Mouse (Mus musculus): Measurements from ENCODE around the gene Hsf3. TPM values are rescaled to one million over a fixed set of nuclear protein-coding genes. Genes with fewer than 3 reads are reported as not detected.
"Not testable (repeated sequence)": the region's sequence is repeated elsewhere in the genome, so short reads cannot be mapped to it uniquely, and the experiment has no call there.

The Hsf3 gene
- polyA plus RNA-seq (2015; fragmentation: Nextera tagmentation; extraction: Ambion mirVana): 0.13 TPM in 1 of 2 replicates, not detected in the other

DNA sequence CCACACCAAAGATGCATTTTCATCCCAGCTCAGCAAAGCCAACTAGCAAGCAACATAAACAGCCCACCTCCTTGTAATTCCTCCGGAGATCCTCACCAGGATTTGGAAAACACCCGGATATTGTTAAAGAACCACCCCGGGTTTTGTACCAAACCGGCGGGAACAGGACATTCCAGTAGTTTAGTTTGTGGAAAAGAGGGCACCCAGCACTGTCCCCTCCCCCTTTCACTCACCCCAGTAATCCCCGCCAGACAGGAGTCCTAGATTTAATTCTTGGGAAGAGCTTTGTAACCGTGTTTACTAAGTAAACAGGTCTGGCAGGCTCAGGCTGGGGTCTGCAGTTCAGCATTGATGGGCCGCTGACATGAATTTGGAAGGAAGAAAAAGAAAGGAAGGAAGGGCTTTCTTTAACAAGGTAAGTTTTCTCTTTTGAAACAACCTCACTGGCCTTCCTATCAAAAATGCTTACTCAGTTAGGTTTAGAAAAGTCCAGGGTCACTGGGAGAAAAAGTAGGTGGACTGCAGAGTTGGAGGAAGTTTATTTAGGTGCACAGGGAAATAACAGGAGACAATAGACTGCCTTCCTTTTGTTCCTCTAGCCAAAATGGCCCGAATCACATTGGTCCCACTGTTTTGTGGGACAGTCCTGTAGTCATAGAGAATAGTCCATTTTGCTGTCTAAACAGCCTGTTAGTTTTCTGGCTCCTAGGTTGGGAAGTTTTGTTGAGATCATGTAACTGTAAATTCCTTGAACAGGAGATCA lies at the start of gene Hsf3:
Gene Hsf3 (minus strand): TSS at position 94 of the 763 bp plus-strand sequence.
- Histone ChIP-seq H3K4me3 (peak within 1 kb of the TSS; percentile 51), H3K4me2 (peak within 1 kb of the TSS; percentile 61), H3K27me3 (replicated peaks) (no peaks in the 10 kb centered on the region), H3K9me3 (no peaks in the 10 kb centered on the region), H3K4me1 (no peaks in the 10 kb centered on the region), H3K36me3 (no peaks in the 10 kb centered on the region), H3K9ac (peak within 1 kb of the TSS; percentile 67), H3K27ac (replicated peaks) (no peak within 1 kb of the TSS)
- 15% methylated on average over 9 of the region's 9 CpGs for WGBS
- ATAC-seq (ENCODE audit: extremely low read depth, insufficient number of reproducible peaks, low FRiP score, low TSS enrichment): no peak

DNA sequence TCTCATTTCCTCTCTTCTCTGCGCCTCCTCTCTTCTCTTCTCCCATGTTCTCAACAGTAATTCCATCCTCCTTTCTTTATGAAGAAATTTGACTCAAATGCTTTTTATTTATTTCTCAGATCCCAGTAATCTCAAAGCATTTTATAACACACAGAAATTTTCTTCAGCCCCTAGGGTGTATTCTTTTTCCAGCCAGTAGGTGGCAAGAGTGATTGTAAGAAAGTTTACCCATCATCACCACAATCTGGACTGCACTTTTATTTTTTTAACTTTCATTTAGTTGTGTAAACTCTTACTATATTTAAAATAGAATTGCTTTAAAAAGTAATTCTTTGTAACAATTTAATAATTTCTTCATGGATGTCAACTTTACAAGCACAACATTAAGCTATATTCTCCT lies 45.5 kb upstream of the Hsf3 start:
- no peak for ATAC-seq (ENCODE audit: extremely low read depth, insufficient number of reproducible peaks, low FRiP score, low TSS enrichment)
- Histone ChIP-seq H3K36me3 (no peaks in the 10 kb centered on the region), H3K4me3 (no peak overlapping the region), H3K27me3 (replicated peaks) (no peaks in the 10 kb centered on the region), H3K4me1 (no peaks in the 10 kb centered on the region), H3K27ac (replicated peaks) (no peak overlapping the region), H3K9ac (no peak overlapping the region), H3K9me3 (no peaks in the 10 kb centered on the region), H3K4me2 (no peak overlapping the region)
- WGBS: 38% methylated on average over 1 of the region's 1 CpGs

- Histone ChIP-seq H3K9me3 (no peaks in the 10 kb centered on the region), H3K4me1 (no peaks in the 10 kb centered on the region), H3K36me3 (no peaks in the 10 kb centered on the region), H3K27ac (replicated peaks) (no peak within 1 kb of the TSS), H3K9ac (peak within 1 kb of the TSS; percentile 67; the same call in 1 of the 2 replicates), H3K4me3 (peak within 1 kb of the TSS; percentile 51), H3K27me3 (replicated peaks) (no peaks in the 10 kb centered on the region), H3K4me2 (peak within 1 kb of the TSS; percentile 61)
- WGBS: 58% methylated on average over 2 of the region's 2 CpGs
- no peak for ATAC-seq (ENCODE audit: extremely low read depth, insufficient number of reproducible peaks, low FRiP score, low TSS enrichment)
Observed at GRCm38 (mm10) chrX:96455149-96455548, 945 bp downstream of the Hsf3 start, which contains the start of gene Heph. Heph (plus strand) TSS chrX:96455359.

DNA sequence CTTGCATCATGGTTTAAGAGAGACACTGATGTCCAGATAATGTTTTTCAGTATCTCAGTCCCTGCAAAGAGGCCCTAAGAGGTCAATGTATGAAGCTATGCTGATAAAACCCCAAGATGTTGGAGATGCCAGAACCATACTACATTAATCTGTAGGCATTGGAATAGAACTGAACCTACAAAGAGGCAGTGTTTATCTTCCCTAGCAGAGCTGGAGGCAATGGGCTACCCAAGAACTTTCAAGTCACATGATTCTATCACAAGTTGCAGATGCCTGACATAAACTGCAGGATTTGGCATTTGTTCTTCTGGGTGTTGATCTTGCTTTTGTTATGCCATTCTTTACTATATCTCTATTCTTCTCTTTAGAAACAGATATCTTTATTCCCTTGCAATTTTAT lies 36.7 kb downstream of the Hsf3 start:
- H3K4me3 ChIP-seq: no peak overlapping the region
- no peak overlapping the region for H3K4me2 ChIP-seq
- no peak overlapping the region for H3K9ac ChIP-seq
- H3K9me3 ChIP-seq: no peaks in the 10 kb centered on the region
- H3K36me3 ChIP-seq: no peaks in the 10 kb centered on the region
- no peak overlapping the region for H3K27ac ChIP-seq (replicated peaks)
- ATAC-seq (ENCODE audit: extremely low read depth, insufficient number of reproducible peaks, low FRiP score, low TSS enrichment): no peak
- H3K27me3 ChIP-seq (replicated peaks): no peaks in the 10 kb centered on the region
- H3K4me1 ChIP-seq: no peaks in the 10 kb centered on the region

DNA sequence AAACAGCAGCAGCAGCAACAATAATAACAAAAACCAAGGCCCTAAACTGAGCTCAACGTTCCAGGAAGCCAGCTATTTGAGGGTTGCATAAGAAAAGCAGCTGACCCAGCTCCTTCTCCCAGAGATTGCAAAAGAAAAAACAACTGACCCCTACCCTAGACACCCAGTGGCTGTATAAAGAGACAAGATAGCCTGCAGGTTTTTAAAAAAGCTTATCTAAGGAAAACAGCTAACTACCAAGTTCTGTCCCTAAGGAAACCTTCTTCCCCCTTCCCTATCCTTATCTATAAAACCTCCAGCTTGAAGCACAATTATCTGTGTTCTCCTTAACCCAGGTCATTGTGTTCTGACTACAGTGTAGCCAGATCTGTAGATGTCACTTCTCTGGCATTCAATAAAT lies 38.4 kb downstream of the Hsf3 start:
- ATAC-seq (ENCODE audit: extremely low read depth, insufficient number of reproducible peaks, low FRiP score, low TSS enrichment): no peak
- no peak overlapping the region for H3K27ac ChIP-seq (replicated peaks)
- WGBS: 29% methylated on average over 1 of the region's 1 CpGs

DNA sequence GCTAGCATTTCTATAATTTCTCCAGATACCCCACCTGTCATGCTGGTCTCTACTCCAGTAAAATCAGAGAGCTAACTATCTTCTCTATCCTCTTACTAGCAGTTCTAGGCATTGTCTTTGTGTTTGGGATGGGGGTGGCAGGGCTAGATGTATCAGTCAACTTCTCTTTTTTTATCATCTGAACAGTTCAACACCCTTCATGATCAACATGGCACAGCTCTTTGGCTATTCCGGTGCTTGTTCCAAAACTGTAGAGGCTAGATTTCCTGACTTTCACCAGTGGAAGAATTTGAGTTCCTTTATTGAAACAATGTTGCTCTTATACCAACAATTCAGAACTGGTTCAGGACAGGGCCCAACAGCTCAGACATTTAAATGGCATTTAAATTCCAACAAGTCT lies 39.1 kb downstream of the Hsf3 start:
- H3K27ac ChIP-seq (replicated peaks): no peak overlapping the region
- no peak overlapping the region for H3K9ac ChIP-seq
- no peaks in the 10 kb centered on the region for H3K27me3 ChIP-seq (replicated peaks)
- no peaks in the 10 kb centered on the region for H3K9me3 ChIP-seq
- H3K36me3 ChIP-seq: no peaks in the 10 kb centered on the region
- 60% methylated on average over 1 of the region's 1 CpGs for WGBS
- H3K4me1 ChIP-seq: no peaks in the 10 kb centered on the region
- H3K4me2 ChIP-seq: no peak overlapping the region
- no peak overlapping the region for H3K4me3 ChIP-seq
- ATAC-seq (ENCODE audit: extremely low read depth, insufficient number of reproducible peaks, low FRiP score, low TSS enrichment): no peak

More for the DNA sequence above, 38.4 kb downstream of the Hsf3 start:
- Histone ChIP-seq H3K27me3 (replicated peaks) (no peaks in the 10 kb centered on the region), H3K36me3 (no peaks in the 10 kb centered on the region), H3K4me3 (no peak overlapping the region), H3K9me3 (no peaks in the 10 kb centered on the region), H3K9ac (no peak overlapping the region), H3K4me2 (no peak overlapping the region), H3K4me1 (no peaks in the 10 kb centered on the region)

DNA sequence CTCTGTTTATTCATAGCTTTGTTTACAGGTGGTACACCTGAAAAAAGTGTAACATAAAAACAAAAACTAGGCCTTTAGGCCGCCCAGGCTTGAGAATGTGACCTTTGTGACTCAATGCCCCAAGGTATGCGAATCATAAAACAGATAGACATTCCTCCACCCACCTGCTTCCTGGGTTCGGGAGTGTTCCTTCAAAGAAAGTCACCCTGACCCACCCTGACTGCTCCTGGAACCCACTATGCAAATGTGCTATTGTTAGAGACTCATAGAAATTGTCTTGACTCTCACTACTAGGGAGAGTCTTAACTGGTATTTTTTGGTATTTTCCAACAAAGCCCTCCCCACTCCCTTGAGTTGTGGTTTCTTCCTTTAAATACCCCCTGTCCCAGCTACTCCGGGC lies 40.7 kb downstream of the Hsf3 start:
- not testable (repeated sequence) for H3K4me2 ChIP-seq; H3K4me3 ChIP-seq; ATAC-seq (ENCODE audit: extremely low read depth, insufficient number of reproducible peaks, low FRiP score, low TSS enrichment); H3K9me3 ChIP-seq; H3K36me3 ChIP-seq; H3K4me1 ChIP-seq; H3K9ac ChIP-seq; H3K27ac ChIP-seq (replicated peaks); H3K27me3 ChIP-seq (replicated peaks)
- WGBS: 67% methylated on average over 4 of the region's 4 CpGs

- no peaks in the 10 kb centered on the region for H3K27me3 ChIP-seq (replicated peaks)
- H3K4me2 ChIP-seq: no peak overlapping the region
- H3K27ac ChIP-seq (replicated peaks): no peak overlapping the region
- no peaks in the 10 kb centered on the region for H3K4me1 ChIP-seq
- H3K9ac ChIP-seq: no peak overlapping the region
- no peak overlapping the region for H3K4me3 ChIP-seq
- H3K9me3 ChIP-seq: no peaks in the 10 kb centered on the region
- ATAC-seq (ENCODE audit: extremely low read depth, insufficient number of reproducible peaks, low FRiP score, low TSS enrichment): no peak
- 64% methylated on average over 2 of the region's 2 CpGs for WGBS
- no peaks in the 10 kb centered on the region for H3K36me3 ChIP-seq
Observed at GRCm38 (mm10) chrX:96339108-96339507, 117.0 kb downstream of the Hsf3 start.

DNA sequence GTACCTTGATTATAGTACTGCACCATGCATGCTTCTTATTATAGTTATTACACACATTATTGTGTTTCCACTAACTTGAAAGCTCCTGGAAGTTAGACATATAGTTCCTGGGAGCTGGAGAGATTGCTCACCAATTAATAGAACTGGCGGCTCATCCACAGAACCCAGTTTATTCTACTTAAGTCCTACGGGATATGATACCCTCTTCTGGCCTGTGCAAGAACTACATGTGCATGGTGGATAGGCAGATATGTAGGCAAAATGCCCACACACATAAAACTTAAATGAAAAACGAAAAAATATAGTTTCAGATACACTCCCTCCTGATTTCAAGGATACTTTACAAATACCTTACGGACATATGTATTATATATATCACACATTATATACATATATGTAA lies 126.3 kb downstream of the Hsf3 start:
- Histone ChIP-seq H3K4me1 (no peaks in the 10 kb centered on the region), H3K4me3 (no peak overlapping the region), H3K27me3 (replicated peaks) (no peaks in the 10 kb centered on the region), H3K9me3 (no peaks in the 10 kb centered on the region), H3K27ac (replicated peaks) (no peak overlapping the region), H3K36me3 (no peaks in the 10 kb centered on the region), H3K4me2 (no peak overlapping the region), H3K9ac (no peak overlapping the region)
- 33% methylated on average over 4 of the region's 4 CpGs for WGBS
- no peak for ATAC-seq (ENCODE audit: extremely low read depth, insufficient number of reproducible peaks, low FRiP score, low TSS enrichment)

DNA sequence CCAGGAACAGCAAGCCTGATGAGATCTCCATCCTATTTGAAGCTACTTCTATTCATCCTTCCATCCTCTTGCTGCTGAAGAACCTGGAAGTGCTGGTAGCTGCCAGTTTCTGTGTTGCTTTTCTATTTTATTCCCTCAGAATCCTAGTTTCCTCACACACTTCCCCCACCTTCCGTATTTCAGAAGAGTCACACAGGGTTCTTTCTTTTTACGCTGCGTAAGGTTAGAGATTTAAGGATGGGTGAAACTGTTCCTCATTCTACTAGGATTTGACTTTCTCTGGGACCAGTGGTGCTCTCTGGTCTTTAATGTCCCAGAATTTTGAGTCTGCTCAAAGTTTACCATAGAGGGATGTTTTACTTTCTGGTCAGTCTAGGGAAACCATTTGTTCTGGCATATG lies 162.8 kb downstream of the Hsf3 start, which contains the start of gene Vsig4:
Gene Vsig4 (minus strand): TSS at position 101 of the 400 bp plus-strand sequence.
- WGBS: 74% methylated on average over 3 of the region's 3 CpGs
- Histone ChIP-seq H3K4me1 (no peaks in the 10 kb centered on the region), H3K9ac (no peak within 1 kb of the TSS), H3K36me3 (no peaks in the 10 kb centered on the region), H3K27ac (replicated peaks) (no peak within 1 kb of the TSS), H3K9me3 (no peaks in the 10 kb centered on the region), H3K4me2 (no peak within 1 kb of the TSS), H3K4me3 (no peak within 1 kb of the TSS), H3K27me3 (replicated peaks) (no peaks in the 10 kb centered on the region)
- no peak for ATAC-seq (ENCODE audit: extremely low read depth, insufficient number of reproducible peaks, low FRiP score, low TSS enrichment)

- H3K4me1 ChIP-seq: no peaks in the 10 kb centered on the region
- H3K9ac ChIP-seq: no peak overlapping the region
- no peak overlapping the region for H3K4me3 ChIP-seq
- no peak overlapping the region for H3K4me2 ChIP-seq
- H3K36me3 ChIP-seq: no peaks in the 10 kb centered on the region
- ATAC-seq (ENCODE audit: extremely low read depth, insufficient number of reproducible peaks, low FRiP score, low TSS enrichment): no peak
- no peaks in the 10 kb centered on the region for H3K9me3 ChIP-seq
- no peak overlapping the region for H3K27ac ChIP-seq (replicated peaks)
- no peaks in the 10 kb centered on the region for H3K27me3 ChIP-seq (replicated peaks)
Observed at GRCm38 (mm10) chrX:96256509-96256908, 199.6 kb downstream of the Hsf3 start.
